Mouse (Mus musculus) brain, embryonic 14.5 days (tissue): ENCODE measurements around the gene Emx2.

Experiments used
- CTCF ChIP-seq: fragments of 200-500 bp; IDR thresholded peaks from 2 replicates; pipeline ENCODE4 v1.5.1; 2012; ENCODE audit warnings: inconsistent platforms, mild to moderate bottlenecking, moderate library complexity, borderline replicate concordance; ENCODE audit not compliant: insufficient read depth, insufficient read length; ENCODE audit errors: extremely low read depth
- POLR2A ChIP-seq: fragments of 200-500 bp; IDR thresholded peaks from 2 replicates; pipeline ENCODE4 v1.6.1; 2012; ENCODE audit warnings: mild to moderate bottlenecking, inconsistent platforms, borderline replicate concordance; ENCODE audit not compliant: poor library complexity, insufficient read depth, insufficient read length, severe bottlenecking; ENCODE audit errors: extremely low read depth

DNA sequence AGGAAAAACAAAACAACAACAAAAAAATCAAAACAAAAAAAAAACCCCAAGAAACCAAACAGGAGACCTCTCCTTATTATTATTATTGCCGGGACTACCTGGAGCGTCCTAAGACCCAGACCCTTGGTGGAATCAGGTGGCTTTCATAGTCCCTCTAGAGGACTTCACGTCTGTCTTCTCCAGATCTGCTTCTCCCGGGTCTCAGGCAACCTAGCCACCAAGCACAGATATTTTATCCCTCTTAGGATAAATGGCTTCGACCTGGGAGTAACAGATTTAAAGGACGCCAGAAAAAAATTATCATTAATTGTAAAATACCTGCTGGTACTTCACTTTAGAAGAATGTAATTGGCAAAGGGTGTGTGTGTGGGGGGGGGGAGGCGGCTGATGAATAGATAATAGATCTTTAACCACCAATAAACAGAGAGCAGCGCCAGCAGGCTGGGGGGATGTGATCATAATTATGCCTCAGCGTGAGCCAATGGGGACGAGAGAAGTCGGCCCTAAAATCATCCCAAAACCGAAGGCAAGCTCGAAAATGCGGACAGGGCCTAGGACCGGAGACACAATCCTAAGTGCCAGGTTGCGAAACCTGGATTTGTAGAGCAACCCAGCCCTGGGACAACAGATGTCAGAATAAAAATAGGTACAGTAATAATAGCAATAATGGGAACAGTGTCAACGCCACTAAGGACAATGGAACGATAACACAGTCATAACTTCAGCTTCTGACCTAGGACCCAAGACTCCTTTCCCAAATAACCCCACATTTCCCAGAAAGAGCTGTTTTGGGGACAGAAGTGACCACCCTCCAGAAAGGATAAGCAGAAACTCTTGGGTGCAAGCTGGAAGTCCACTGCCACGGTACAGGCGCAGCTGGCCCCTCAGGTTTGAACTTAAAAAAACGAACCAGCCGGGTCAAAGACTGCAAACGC lies 894 bp upstream of the Emx2 start:
- TF ChIP-seq CTCF, result no peak
- TF ChIP-seq POLR2A, result no peak
